Mouse (Mus musculus) megakaryocyte, embryonic 14.5 days (primary cell): ENCODE measurements at regions not wholly inside any gene's neighbourhood (a gene's known extent, or its start where the extent isn't known, plus 50 kb on each side); places are given as distances from the start of the nearest gene placed in this dataset.

Experiments
- FLI1 ChIP-seq: IDR thresholded peaks from 2 replicates; pipeline ENCODE4 v1.6.1; 2012; ENCODE audit warnings: low read length, inconsistent platforms, mixed read lengths
- GATA1 ChIP-seq: IDR thresholded peaks from 3 replicates; pipeline ENCODE4 v1.6.1; 2012; ENCODE audit warnings: mixed read lengths, low read length, inconsistent platforms, borderline replicate concordance

GRCm38 (mm10) chr9:34395839-34396804 is 89.6 kb upstream of the Kirrel3 start:
- no peak for TF ChIP-seq FLI1
- no peak for TF ChIP-seq GATA1
